Mouse (Mus musculus) heart, embryonic 11.5 days (tissue): ENCODE measurements around the gene Lin7a. TPM values are rescaled to one million over a fixed set of nuclear protein-coding genes. Genes with fewer than 3 reads are reported as not detected.

Source experiments
- ATAC-seq: fragments of 200-750 bp; cut with Nextera tagmentation; replicated peaks from 2 replicates; pipeline ENCODE4 v1.8.0; 2017; ENCODE audit warnings: moderate library complexity; ENCODE audit not compliant: insufficient number of reproducible peaks, low FRiP score, low TSS enrichment
- H3K27ac ChIP-seq: fragments of 300-500 bp; sonication (generic); 2 replicates; pipeline ENCODE4 v1.5.1; 2014; ENCODE audit warnings: mild to moderate bottlenecking, low read depth, low read length
- H3K27me3 ChIP-seq: fragments of 300-500 bp; sonication (generic); 2 replicates; pipeline ENCODE4 v1.6.1; 2014; ENCODE audit warnings: mild to moderate bottlenecking, low read length, mixed read lengths; ENCODE audit not compliant: control insufficient read depth, insufficient read depth
- H3K36me3 ChIP-seq: fragments of 300-500 bp; sonication (generic); 2 replicates; pipeline ENCODE4 v1.6.1; 2014; ENCODE audit warnings: mild to moderate bottlenecking, low read length, moderate library complexity, mixed read lengths; ENCODE audit not compliant: control insufficient read depth, insufficient read depth
- H3K4me1 ChIP-seq: fragments of 300-500 bp; sonication (generic); 2 replicates; pipeline ENCODE4 v1.6.1; 2014; ENCODE audit warnings: low read length; ENCODE audit not compliant: control insufficient read depth, insufficient read depth
- H3K4me2 ChIP-seq: fragments of 300-500 bp; sonication (generic); 2 replicates; pipeline ENCODE4 v1.6.1; 2014; ENCODE audit warnings: mild to moderate bottlenecking, moderate library complexity
- H3K4me3 ChIP-seq: fragments of 300-500 bp; sonication (generic); 2 replicates; pipeline ENCODE4 v1.5.1; 2014; ENCODE audit warnings: low read depth, low read length
- H3K9ac ChIP-seq: fragments of 300-500 bp; sonication (generic); 2 replicates; pipeline ENCODE4 v1.6.1; 2014; ENCODE audit warnings: mild to moderate bottlenecking, low read depth, low read length, moderate library complexity
- H3K9me3 ChIP-seq: fragments of 300-500 bp; sonication (generic); replicated peaks from 2 replicates; pipeline ENCODE4 v1.6.1; 2016; ENCODE audit warnings: low read length; ENCODE audit not compliant: control insufficient read depth
- WGBS: fragments of 180-500 bp; shearing (Covaris S2); extraction: QIAGEN DNeasy Blood & Tissue Kit; methylation state at CpG from one replicate; pipeline ENCODE4 v1.1.7; 2014; ENCODE audit not compliant: insufficient replicate concordance; 5-methylcytosine and 5-hydroxymethylcytosine counted together
- polyA plus RNA-seq: library from polyadenylated mRNA; unstranded; fragments of >200 nt; fragmentation: Nextera tagmentation; extraction: Ambion mirVana; gene quantifications from 2 replicates; pipeline ENCODE4 v1.2.1, GENCODE M21; 2014

Lin7a gene
- polyA plus RNA-seq, 1 experiment from 2014 or later: 2.6 TPM

- ATAC-seq: no peak
- H3K4me2 ChIP-seq: no peak overlapping the region
- no peaks in the 10 kb centered on the region for H3K9me3 ChIP-seq
- no peak overlapping the region for H3K4me3 ChIP-seq
- H3K9ac ChIP-seq: no peak overlapping the region
- WGBS: 81% methylated on average over 3 of the region's 3 CpGs
- no peaks in the 10 kb centered on the region for H3K27me3 ChIP-seq
- H3K27ac ChIP-seq: no peak overlapping the region
- no peaks in the 10 kb centered on the region for H3K36me3 ChIP-seq
- no peaks in the 10 kb centered on the region for H3K4me1 ChIP-seq
Measured at GRCm38 (mm10) chr10:107252503-107252815, 19.0 kb upstream of the Lin7a start.

GRCm38 (mm10) chr10:107253191-107253965, 18.1 kb upstream of the Lin7a start:
- no peaks in the 10 kb centered on the region for H3K9me3 ChIP-seq
- ATAC-seq: no peak
- no peaks in the 10 kb centered on the region for H3K27me3 ChIP-seq
- no peak overlapping the region for H3K4me2 ChIP-seq
- H3K27ac ChIP-seq: no peak overlapping the region
- no peaks in the 10 kb centered on the region for H3K36me3 ChIP-seq
- no peak overlapping the region for H3K9ac ChIP-seq
- H3K4me3 ChIP-seq: no peak overlapping the region
- no peaks in the 10 kb centered on the region for H3K4me1 ChIP-seq
- WGBS: 70% methylated on average over 4 of the region's 4 CpGs

DNA sequence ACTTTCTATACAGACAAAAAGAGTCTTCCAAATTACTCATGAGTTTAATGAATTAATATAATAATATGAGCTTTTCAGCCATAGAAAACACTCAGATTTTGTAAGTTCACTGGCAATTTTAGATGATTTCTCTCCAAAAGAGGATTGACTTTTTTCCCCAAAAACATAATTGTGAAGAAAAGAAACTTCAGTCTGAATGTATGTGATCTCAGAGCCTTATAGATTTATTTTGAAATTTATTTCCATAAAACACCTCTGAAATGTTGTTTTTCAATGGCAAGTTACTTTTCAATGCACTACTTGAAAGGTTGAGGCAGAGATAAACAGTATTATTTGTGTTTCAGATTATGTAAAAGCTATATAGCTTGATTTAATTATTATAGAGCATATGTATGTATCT, 16.8 kb upstream of the Lin7a start:
- no peak overlapping the region for H3K9ac ChIP-seq
- H3K4me2 ChIP-seq: no peak overlapping the region
- ATAC-seq: no peak
- H3K27ac ChIP-seq: no peak overlapping the region
- H3K4me1 ChIP-seq: no peaks in the 10 kb centered on the region
- H3K36me3 ChIP-seq: no peaks in the 10 kb centered on the region
- no peak overlapping the region for H3K4me3 ChIP-seq
- no peaks in the 10 kb centered on the region for H3K9me3 ChIP-seq
- H3K27me3 ChIP-seq: no peaks in the 10 kb centered on the region

GRCm38 (mm10) chr10:107255351-107256050, 16.0 kb upstream of the Lin7a start:
- Histone ChIP-seq H3K4me1 (no peaks in the 10 kb centered on the region), H3K27ac (no peak overlapping the region), H3K36me3 (no peaks in the 10 kb centered on the region), H3K9ac (no peak overlapping the region), H3K4me2 (no peak overlapping the region), H3K4me3 (no peak overlapping the region), H3K9me3 (no peaks in the 10 kb centered on the region), H3K27me3 (no peaks in the 10 kb centered on the region)
- WGBS: 85% methylated on average over 6 of the region's 6 CpGs
- ATAC-seq: no peak

DNA sequence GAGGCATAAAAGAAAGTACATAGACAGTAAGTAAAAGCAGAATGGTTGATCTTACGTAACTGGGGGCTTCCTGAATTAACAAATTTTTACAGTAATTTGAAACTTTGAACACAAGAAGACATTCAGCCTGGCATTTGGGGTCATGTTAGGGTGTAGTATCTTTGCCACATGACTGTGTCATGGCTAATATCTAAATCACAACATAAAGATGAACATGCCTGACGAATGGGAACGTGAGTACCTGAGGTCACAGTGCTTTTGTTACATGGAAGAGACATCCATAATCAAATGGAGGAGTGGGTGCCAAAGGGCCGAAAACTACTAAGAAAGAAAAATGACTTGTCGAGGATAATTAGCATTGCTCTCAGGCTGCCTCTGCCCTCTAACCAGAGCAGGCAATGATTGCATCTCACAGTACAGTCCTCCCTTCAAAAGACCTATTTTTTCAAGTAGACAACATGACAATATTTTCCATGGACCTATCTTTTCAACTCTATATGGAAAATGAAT, 15.0 kb upstream of the Lin7a start:
- no peaks in the 10 kb centered on the region for H3K36me3 ChIP-seq
- H3K4me3 ChIP-seq: no peak overlapping the region
- no peaks in the 10 kb centered on the region for H3K4me1 ChIP-seq
- H3K27me3 ChIP-seq: no peaks in the 10 kb centered on the region
- H3K9me3 ChIP-seq: no peaks in the 10 kb centered on the region
- no peak for ATAC-seq
- WGBS: 82% methylated on average over 5 of the region's 5 CpGs
- no peak overlapping the region for H3K9ac ChIP-seq
- no peak overlapping the region for H3K4me2 ChIP-seq
- no peak overlapping the region for H3K27ac ChIP-seq

DNA sequence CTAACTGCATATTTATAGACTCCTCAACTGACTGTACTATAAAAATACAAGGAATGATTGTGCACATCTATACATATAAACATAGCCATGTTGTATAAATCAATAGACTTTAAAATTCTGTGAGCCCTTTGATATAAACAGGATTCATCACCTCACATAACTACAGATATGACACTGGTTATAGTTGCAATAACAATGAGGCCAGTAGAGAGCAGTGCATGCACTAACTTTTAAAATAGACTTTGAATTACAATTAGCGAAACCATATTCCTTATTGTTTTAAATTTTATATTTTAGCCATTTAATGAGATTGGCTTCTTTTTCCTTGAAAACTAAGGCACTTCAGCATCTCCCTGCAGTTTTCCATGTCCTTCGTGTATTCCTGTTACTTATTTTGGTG, 11.1 kb upstream of the Lin7a start:
- no peak overlapping the region for H3K27ac ChIP-seq
- H3K9ac ChIP-seq: no peak overlapping the region
- 74% methylated on average over 2 of the region's 2 CpGs for WGBS
- no peak for ATAC-seq
- H3K4me3 ChIP-seq: no peak overlapping the region
- no peaks in the 10 kb centered on the region for H3K36me3 ChIP-seq
- H3K4me1 ChIP-seq: no peaks in the 10 kb centered on the region
- H3K27me3 ChIP-seq: no peaks in the 10 kb centered on the region
- H3K9me3 ChIP-seq: no peaks in the 10 kb centered on the region
- H3K4me2 ChIP-seq: no peak overlapping the region

- H3K27me3 ChIP-seq: peaks cover 28% of the 10 kb centered on the region
- peak overlapping the region; percentile 55 for H3K4me3 ChIP-seq
- H3K27ac ChIP-seq: no peak overlapping the region
- H3K9me3 ChIP-seq: no peaks in the 10 kb centered on the region
- ATAC-seq: peak; percentile 64; the same call in 1 of the 2 replicates
- WGBS: 0% methylated on average over 41 of the region's 41 CpGs
- peak overlapping the region; percentile 47; the same call in 1 of the 2 replicates for H3K9ac ChIP-seq
- no peaks in the 10 kb centered on the region for H3K36me3 ChIP-seq
- H3K4me2 ChIP-seq: peak overlapping the region; percentile 93
- no peaks in the 10 kb centered on the region for H3K4me1 ChIP-seq
Measured at GRCm38 (mm10) chr10:107272131-107272803, 781 bp downstream of the Lin7a start.

- Histone ChIP-seq H3K27me3 (peaks cover 28% of the 10 kb centered on the region), H3K27ac (no peak overlapping the region), H3K4me3 (peak overlapping the region; percentile 55), H3K4me1 (no peaks in the 10 kb centered on the region), H3K36me3 (no peaks in the 10 kb centered on the region), H3K9ac (no peak overlapping the region), H3K4me2 (peak overlapping the region; percentile 93), H3K9me3 (no peaks in the 10 kb centered on the region)
- 8% methylated on average over 11 of the region's 11 CpGs for WGBS
- no peak for ATAC-seq
Measured at GRCm38 (mm10) chr10:107272804-107273145, 1.3 kb downstream of the Lin7a start.
